Mouse (Mus musculus) heart, postnatal 10 days (tissue): ENCODE data around the gene Olfr1441. TPM values are rescaled to one million over a fixed set of nuclear protein-coding genes. Genes with fewer than 3 reads are reported as not detected.

Experiments
- DNase-seq, 2 experiments: peaks; one replicate each; pipeline ENCODE4 v3.0.0; 2021
- intact Hi-C: fragments of 180-260 bp; cut with DNase I; formaldehyde crosslinking; loops from one replicate; pipeline ENCODE4 v1.15.1; 2025
- total RNA-seq, 2 experiments: library from RNA; stranded (reverse); gene quantifications; 2 replicates each; pipeline ENCODE4 v1.2.3; 2021

Olfr1441 gene
- total RNA-seq, 2 experiments from 2014 or later = not detected

GRCm38 (mm10) chr19:12462851-12463721 is 45.9 kb downstream of the Olfr1441 start:
- intact Hi-C loops = no loop called here
- DNase-seq = no peak

GRCm38 (mm10) chr19:12463722-12464035 is 46.4 kb downstream of the Olfr1441 start:
- intact Hi-C loops = no loop called here
- DNase-seq = peak in 1 of 2 experiments; percentile 47

- intact Hi-C loops = no loop called here
- DNase-seq = no peak
Observed at GRCm38 (mm10) chr19:12464127-12464526, 46.9 kb downstream of the Olfr1441 start.

GRCm38 (mm10) chr19:12464674-12465073 is 47.4 kb downstream of the Olfr1441 start:
- intact Hi-C loops = loop anchor here (5.0 kb wide), 2 partner anchors 38 to 53 kb away; partner anchors contain the start of gene Dtx4
- no peak for DNase-seq

- intact Hi-C loops = loop anchor here (1.0 to 5.0 kb wide), 3 partner anchors 37 to 127 kb away; partner anchors contain the start of gene Dtx4
Observed at GRCm38 (mm10) chr19:12465530-12466144, 48.4 kb downstream of the Olfr1441 start.

GRCm38 (mm10) chr19:12466204-12466603 is 49.0 kb downstream of the Olfr1441 start:
- intact Hi-C loops = loop anchor here (1.0 to 5.0 kb wide), 3 partner anchors 36 to 126 kb away; partner anchors contain the start of gene Dtx4
- peak; percentile 71 to 79 for DNase-seq

More at GRCm38 (mm10) chr19:12465530-12466144, 48.4 kb downstream of the Olfr1441 start:
- DNase-seq = no peak

GRCm38 (mm10) chr19:12467436-12467835 is 50.2 kb downstream of the Olfr1441 start:
- intact Hi-C loops = loop anchor here (5.0 kb wide), 2 partner anchors 35 to 50 kb away; partner anchors contain the start of gene Dtx4
- peak in 1 of 2 experiments; percentile 68 for DNase-seq

- intact Hi-C loops = no loop called here
- no peak for DNase-seq
Observed at GRCm38 (mm10) chr19:12471866-12472265, 54.6 kb downstream of the Olfr1441 start.

GRCm38 (mm10) chr19:12472381-12472976 is 55.2 kb downstream of the Olfr1441 start:
- intact Hi-C loops = no loop called here
- no peak for DNase-seq

Other genes starting within 250 kb of the Olfr1441 start
- not detected for gene Olfr1555-ps1, start 247.3 kb upstream of the Olfr1441 start, total RNA-seq
- gene Olfr1431, start 216.8 kb upstream of the Olfr1441 start, total RNA-seq = not detected
- not detected for gene Olfr1432, start 184.8 kb upstream of the Olfr1441 start, total RNA-seq
- not detected for gene Olfr262, start 175.8 kb upstream of the Olfr1441 start, total RNA-seq
- gene Olfr235, start 156.4 kb upstream of the Olfr1441 start, total RNA-seq = not detected
- not detected for gene Olfr1434, start 137.6 kb upstream of the Olfr1441 start, total RNA-seq
- gene Olfr1436, start 118.3 kb upstream of the Olfr1441 start, total RNA-seq = not detected
- not detected for gene Olfr1437, start 92.3 kb upstream of the Olfr1441 start, total RNA-seq
- gene Olfr1438-ps1, start 81.5 kb upstream of the Olfr1441 start, total RNA-seq = not detected
- not detected for gene Olfr1440, start 30.2 kb upstream of the Olfr1441 start, total RNA-seq
- gene Pfpl, start 10.5 kb downstream of the Olfr1441 start, total RNA-seq = not detected
- gene Mpeg1, start 43.3 kb downstream of the Olfr1441 start, total RNA-seq = 1 to 10 TPM; 4.8 to 5.3 TPM
- 10 to 100 TPM in 1 of 2 experiments, 1 to 10 TPM in 1; 9.6 to 10.7 TPM for gene Dtx4, start 84.0 kb downstream of the Olfr1441 start, total RNA-seq
- gene Fam111a, start 128.3 kb downstream of the Olfr1441 start, total RNA-seq = 10 to 100 TPM in 1 of 2 experiments, 1 to 10 TPM in 1; 9.8 to 12.1 TPM
- gene Gm4952, start 182.5 kb downstream of the Olfr1441 start, total RNA-seq = not detected
- not detected for gene Glyat, start 215.9 kb downstream of the Olfr1441 start, total RNA-seq